Mouse (Mus musculus) embryonic facial prominence, embryonic 11.5 days (tissue): ENCODE measurements around the gene Bcorl1. TPM values are rescaled to one million over a fixed set of nuclear protein-coding genes. Genes with fewer than 3 reads are reported as not detected.
A peak's percentile ranks its signal among the peaks of the same experiment; 100 is the strongest.
"Not testable (repeated sequence)": the region's sequence is repeated elsewhere in the genome, so short reads cannot be mapped to it uniquely, and the experiment has no call there.

Experiments
- ATAC-seq: fragments of 200-750 bp; cut with Nextera tagmentation; replicated peaks from 2 replicates; pipeline ENCODE4 v1.8.0; 2017; ENCODE audit warnings: low read depth; ENCODE audit not compliant: insufficient number of reproducible peaks, low FRiP score, low TSS enrichment
- DNase-seq: peaks from one replicate; pipeline ENCODE4 v3.0.0-alpha.2; 2015; ENCODE audit warnings: low spot score
- H3K27ac ChIP-seq: fragments of 300-500 bp; sonication (generic); replicated peaks from 2 replicates; pipeline ENCODE4 v1.5.1; 2014; ENCODE audit warnings: mild to moderate bottlenecking, low read depth, low read length, control low read depth
- H3K27me3 ChIP-seq: fragments of 300-500 bp; sonication (generic); 2 replicates; pipeline ENCODE4 v1.6.1; 2014; ENCODE audit warnings: mild to moderate bottlenecking, low read length, moderate library complexity, mixed read lengths; ENCODE audit not compliant: control insufficient read depth, insufficient read depth
- H3K36me3 ChIP-seq: fragments of 300-500 bp; sonication (generic); replicated peaks from 2 replicates; pipeline ENCODE4 v1.6.1; 2014; ENCODE audit warnings: low read depth, mild to moderate bottlenecking, low read length, moderate library complexity, mixed read lengths; ENCODE audit not compliant: control insufficient read depth, insufficient read depth
- H3K4me1 ChIP-seq: fragments of 300-500 bp; sonication (generic); 2 replicates; pipeline ENCODE4 v1.6.1; 2014; ENCODE audit warnings: low read length, mixed read lengths; ENCODE audit not compliant: control insufficient read depth, insufficient read depth
- H3K4me2 ChIP-seq: fragments of 300-500 bp; sonication (generic); 2 replicates; pipeline ENCODE4 v1.6.1; 2014; ENCODE audit warnings: low read depth, mild to moderate bottlenecking, control low read depth, low read length, moderate library complexity
- H3K4me3 ChIP-seq: fragments of 300-500 bp; sonication (generic); 2 replicates; pipeline ENCODE4 v1.5.1; 2014; ENCODE audit warnings: low read depth, low read length, control low read depth
- H3K9ac ChIP-seq: fragments of 300-500 bp; sonication (generic); replicated peaks from 2 replicates; pipeline ENCODE4 v1.6.1; 2014; ENCODE audit warnings: mild to moderate bottlenecking, control low read depth, low read length
- H3K9me3 ChIP-seq: fragments of 300-500 bp; sonication (generic); replicated peaks from 2 replicates; pipeline ENCODE4 v1.6.1; 2016; ENCODE audit warnings: mild to moderate bottlenecking, low read length, inconsistent platforms, mixed read lengths; ENCODE audit not compliant: control insufficient read depth
- WGBS: fragments of 180-500 bp; shearing (Covaris S2); extraction: QIAGEN DNeasy Blood & Tissue Kit; methylation state at CpG from one replicate; pipeline ENCODE4 v1.1.7; 2014; 5-methylcytosine and 5-hydroxymethylcytosine counted together
- polyA plus RNA-seq: library from polyadenylated mRNA; unstranded; fragments of >200 nt; fragmentation: Nextera tagmentation; extraction: Ambion mirVana; gene quantifications from 2 replicates; pipeline ENCODE4 v1.2.1, GENCODE M21; 2014

The Bcorl1 gene
- polyA plus RNA-seq, 1 experiment from 2014 or later, result 3.2 TPM

- DNase-seq (no peak), ATAC-seq (no peak)
- H3K27me3 ChIP-seq, result no peaks in the 10 kb centered on the region
- WGBS, result 75% methylated on average over 9 of the region's 9 CpGs
- H3K27ac ChIP-seq, result no peak overlapping the region
- no peaks in the 10 kb centered on the region for H3K36me3 ChIP-seq
- no peaks in the 10 kb centered on the region for H3K4me1 ChIP-seq
- H3K4me3 ChIP-seq, result no peak overlapping the region
- no peak overlapping the region for H3K4me2 ChIP-seq
- H3K9ac ChIP-seq, result no peak overlapping the region
- H3K9me3 ChIP-seq, result no peaks in the 10 kb centered on the region
Measured at GRCm38 (mm10) chrX:48435477-48435900, 94.3 kb downstream of the Bcorl1 start.

GRCm38 (mm10) chrX:48436082-48436481, 94.9 kb downstream of the Bcorl1 start:
- WGBS, result 86% methylated on average over 5 of the region's 7 CpGs
- not testable (repeated sequence) for H3K4me1 ChIP-seq, H3K36me3 ChIP-seq, ATAC-seq, H3K27ac ChIP-seq, H3K27me3 ChIP-seq, H3K4me3 ChIP-seq, H3K9ac ChIP-seq, H3K9me3 ChIP-seq, H3K4me2 ChIP-seq, DNase-seq

GRCm38 (mm10) chrX:48439036-48439435, 97.9 kb downstream of the Bcorl1 start:
- no peak overlapping the region for H3K9ac ChIP-seq
- DNase-seq (no peak), ATAC-seq (no peak)
- no peaks in the 10 kb centered on the region for H3K27me3 ChIP-seq
- no peak overlapping the region for H3K27ac ChIP-seq
- H3K4me3 ChIP-seq, result no peak overlapping the region
- no peaks in the 10 kb centered on the region for H3K4me1 ChIP-seq
- WGBS, result 44% methylated on average over 4 of the region's 4 CpGs
- H3K4me2 ChIP-seq, result no peak overlapping the region
- no peaks in the 10 kb centered on the region for H3K9me3 ChIP-seq
- H3K36me3 ChIP-seq, result no peaks in the 10 kb centered on the region

GRCm38 (mm10) chrX:48441548-48441947, 100.4 kb downstream of the Bcorl1 start:
- H3K9ac ChIP-seq, result no peak overlapping the region
- DNase-seq (no peak), ATAC-seq (no peak)
- no peaks in the 10 kb centered on the region for H3K9me3 ChIP-seq
- H3K4me3 ChIP-seq, result no peak overlapping the region
- H3K4me1 ChIP-seq, result no peaks in the 10 kb centered on the region
- H3K4me2 ChIP-seq, result no peak overlapping the region
- H3K36me3 ChIP-seq, result no peaks in the 10 kb centered on the region
- H3K27ac ChIP-seq, result no peak overlapping the region
- 85% methylated on average over 6 of the region's 6 CpGs for WGBS
- no peaks in the 10 kb centered on the region for H3K27me3 ChIP-seq

GRCm38 (mm10) chrX:48441954-48442353, 100.8 kb downstream of the Bcorl1 start:
- no peak for DNase-seq
- H3K4me1 ChIP-seq, result no peaks in the 10 kb centered on the region
- no peak for ATAC-seq
- no peak overlapping the region for H3K9ac ChIP-seq
- H3K9me3 ChIP-seq, result no peaks in the 10 kb centered on the region
- no peak overlapping the region for H3K27ac ChIP-seq
- H3K27me3 ChIP-seq, result no peaks in the 10 kb centered on the region
- H3K4me3 ChIP-seq, result no peak overlapping the region
- H3K36me3 ChIP-seq, result no peaks in the 10 kb centered on the region
- WGBS, result 70% methylated on average over 7 of the region's 7 CpGs
- H3K4me2 ChIP-seq, result no peak overlapping the region

GRCm38 (mm10) chrX:48444677-48445076, 103.5 kb downstream of the Bcorl1 start:
- no peak overlapping the region for H3K4me3 ChIP-seq
- H3K4me1 ChIP-seq, result no peaks in the 10 kb centered on the region
- WGBS, result 74% methylated on average over 4 of the region's 4 CpGs
- no peak overlapping the region for H3K27ac ChIP-seq
- H3K27me3 ChIP-seq, result no peaks in the 10 kb centered on the region
- DNase-seq (no peak), ATAC-seq (no peak)
- no peak overlapping the region for H3K9ac ChIP-seq
- H3K9me3 ChIP-seq, result no peaks in the 10 kb centered on the region
- no peaks in the 10 kb centered on the region for H3K36me3 ChIP-seq
- no peak overlapping the region for H3K4me2 ChIP-seq

- no peak overlapping the region for H3K27ac ChIP-seq
Measured at GRCm38 (mm10) chrX:48449646-48450045, 108.5 kb downstream of the Bcorl1 start.

GRCm38 (mm10) chrX:48452231-48452890, 111.2 kb downstream of the Bcorl1 start:
- Histone ChIP-seq H3K27ac (no peak overlapping the region), H3K9ac (no peak overlapping the region), H3K4me3 (no peak overlapping the region), H3K9me3 (no peaks in the 10 kb centered on the region), H3K4me2 (peak overlapping the region; percentile 39), H3K27me3 (no peaks in the 10 kb centered on the region; the same call in 1 of the 2 replicates), H3K4me1 (no peaks in the 10 kb centered on the region), H3K36me3 (no peaks in the 10 kb centered on the region)
- DNase-seq (no peak), ATAC-seq (no peak)
- WGBS, result 33% methylated on average over 9 of the region's 9 CpGs

More at GRCm38 (mm10) chrX:48449646-48450045, 108.5 kb downstream of the Bcorl1 start:
- ATAC-seq (no peak), DNase-seq (no peak)
- Histone ChIP-seq H3K27me3 (no peaks in the 10 kb centered on the region; the same call in 1 of the 2 replicates), H3K9ac (no peak overlapping the region), H3K4me1 (no peaks in the 10 kb centered on the region), H3K4me3 (no peak overlapping the region), H3K9me3 (no peaks in the 10 kb centered on the region), H3K36me3 (no peaks in the 10 kb centered on the region), H3K4me2 (no peak overlapping the region)
- WGBS, result 35% methylated on average over 10 of the region's 10 CpGs
